Mouse (Mus musculus) forebrain, embryonic 14.5 days (tissue): ENCODE data around the gene Il17re. TPM values are rescaled to one million over a fixed set of nuclear protein-coding genes. Genes with fewer than 3 reads are reported as not detected.
A peak's percentile ranks its signal among the peaks of the same experiment; 100 is the strongest.

Experiments used
- ATAC-seq: fragments of 200-750 bp; cut with Nextera tagmentation; 2 replicates; pipeline ENCODE4 v1.8.0; 2017; ENCODE audit warnings: mild to moderate bottlenecking, moderate library complexity
- DNase-seq: peaks from one replicate; pipeline ENCODE4 v3.0.0-alpha.2; 2015; ENCODE audit warnings: low spot score
- H3K27ac ChIP-seq: fragments of 300-500 bp; sonication (generic); 2 replicates; pipeline ENCODE4 v1.5.1; 2014; ENCODE audit warnings: low read depth, mild to moderate bottlenecking, control low read depth, low read length, moderate library complexity
- H3K27me3 ChIP-seq: fragments of 300-500 bp; sonication (generic); replicated peaks from 2 replicates; pipeline ENCODE4 v1.6.1; 2014; ENCODE audit warnings: low read length, control low read depth, mixed read lengths; ENCODE audit not compliant: control insufficient read depth, insufficient read depth
- H3K36me3 ChIP-seq: fragments of 300-500 bp; sonication (generic); 2 replicates; pipeline ENCODE4 v1.6.1; 2014; ENCODE audit warnings: low read length, control low read depth; ENCODE audit not compliant: control insufficient read depth, insufficient read depth
- H3K4me1 ChIP-seq: fragments of 300-500 bp; sonication (generic); 2 replicates; pipeline ENCODE4 v1.6.1; 2014; ENCODE audit warnings: antibody characterized with exemption, low read length, control low read depth; ENCODE audit not compliant: control insufficient read depth, insufficient read depth
- H3K4me2 ChIP-seq: fragments of 300-500 bp; sonication (generic); 2 replicates; pipeline ENCODE4 v1.6.1; 2014; ENCODE audit warnings: mild to moderate bottlenecking, control low read depth, low read length
- H3K4me3 ChIP-seq: fragments of 300-500 bp; sonication (generic); 2 replicates; pipeline ENCODE4 v1.5.1; 2014; ENCODE audit warnings: low read depth, low read length, control low read depth
- H3K9ac ChIP-seq: fragments of 300-500 bp; sonication (generic); 2 replicates; pipeline ENCODE4 v1.6.1; 2014; ENCODE audit warnings: mild to moderate bottlenecking, low read length, control low read depth, moderate library complexity
- H3K9me3 ChIP-seq: fragments of 300-500 bp; sonication (generic); replicated peaks from 2 replicates; pipeline ENCODE4 v1.6.1; 2016; ENCODE audit warnings: low read length, control low read depth, mixed read lengths; ENCODE audit not compliant: control insufficient read depth
- WGBS: fragments of 180-500 bp; shearing (Covaris S2); extraction: QIAGEN DNeasy Blood & Tissue Kit; methylation state at CpG from one replicate; pipeline ENCODE4 v1.1.7; 2014; 5-methylcytosine and 5-hydroxymethylcytosine counted together
- polyA plus RNA-seq: library from polyadenylated mRNA; unstranded; fragments of >200 nt; fragmentation: Nextera tagmentation; extraction: Ambion mirVana; gene quantifications from 2 replicates; pipeline ENCODE4 v1.2.1, GENCODE M21; 2014

Gene Il17re
- polyA plus RNA-seq, 1 experiment from 2014 or later: not detected

- Histone ChIP-seq H3K9ac (no peak overlapping the region), H3K27me3 (peaks cover 14% of the 10 kb centered on the region; the same call in 1 of the 2 replicates)
Observed at GRCm38 (mm10) chr6:113473246-113473645, 15.0 kb downstream of the Il17re start.

DNA sequence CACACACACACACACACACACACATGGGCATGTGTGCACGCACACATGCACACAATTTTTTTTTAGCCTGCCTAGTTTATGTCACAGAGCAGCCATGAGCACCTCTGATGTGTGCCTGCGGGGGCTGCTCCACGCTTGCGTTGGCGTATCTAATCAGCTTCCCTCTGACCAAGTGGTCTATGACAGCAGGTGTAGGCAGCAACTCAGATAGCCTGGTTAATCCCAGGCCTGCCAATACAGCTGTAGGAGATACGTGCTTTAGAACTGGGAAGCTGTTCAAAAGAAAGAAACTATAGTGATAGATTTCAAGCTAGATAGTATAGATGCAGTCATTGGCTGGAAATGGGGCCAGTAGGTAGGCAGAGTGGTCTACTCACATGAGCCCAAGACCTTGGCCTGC lies 15.4 kb downstream of the Il17re start:
- 93% methylated on average over 6 of the region's 6 CpGs for WGBS
- Histone ChIP-seq H3K4me1 (no peaks in the 10 kb centered on the region), H3K4me3 (no peak overlapping the region), H3K27ac (no peak overlapping the region), H3K9ac (no peak overlapping the region), H3K36me3 (no peaks in the 10 kb centered on the region), H3K4me2 (no peak overlapping the region), H3K27me3 (peaks cover 14% of the 10 kb centered on the region; the same call in 1 of the 2 replicates), H3K9me3 (no peaks in the 10 kb centered on the region)
- no peak for ATAC-seq
- no peak for DNase-seq

More at GRCm38 (mm10) chr6:113473246-113473645, 15.0 kb downstream of the Il17re start:
- WGBS: 84% methylated on average over 2 of the region's 2 CpGs
- no peaks in the 10 kb centered on the region for H3K9me3 ChIP-seq
- no peaks in the 10 kb centered on the region for H3K36me3 ChIP-seq
- ATAC-seq (no peak), DNase-seq (no peak)
- H3K4me3 ChIP-seq: no peak overlapping the region
- no peaks in the 10 kb centered on the region for H3K4me1 ChIP-seq
- H3K27ac ChIP-seq: no peak overlapping the region
- H3K4me2 ChIP-seq: no peak overlapping the region

DNA sequence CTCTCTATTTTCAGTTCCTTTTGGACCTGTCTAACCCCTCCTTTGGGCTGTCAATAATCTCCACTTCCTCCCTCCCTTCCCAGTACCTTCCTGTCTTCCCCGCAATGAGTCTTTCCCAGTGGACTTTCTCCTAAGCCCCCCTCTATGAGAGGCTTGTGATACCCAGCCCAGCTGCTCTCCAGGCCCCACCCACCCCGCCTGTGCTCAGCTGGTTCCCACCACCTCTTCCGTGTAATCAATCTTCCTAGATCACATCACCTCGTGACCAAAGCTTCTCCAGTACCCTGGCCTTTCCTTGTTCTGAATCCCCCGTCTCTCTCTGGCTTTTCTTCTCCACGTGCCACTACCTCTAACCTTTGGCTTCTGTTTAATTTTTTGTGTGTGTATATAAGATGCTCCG lies 19.1 kb downstream of the Il17re start:
- Histone ChIP-seq H3K9ac (no peak overlapping the region), H3K4me1 (no peaks in the 10 kb centered on the region), H3K27ac (no peak overlapping the region), H3K36me3 (no peaks in the 10 kb centered on the region), H3K4me3 (no peak overlapping the region), H3K4me2 (no peak overlapping the region), H3K9me3 (no peaks in the 10 kb centered on the region), H3K27me3 (no peaks in the 10 kb centered on the region)
- 65% methylated on average over 7 of the region's 7 CpGs for WGBS
- ATAC-seq (no peak), DNase-seq (no peak)

DNA sequence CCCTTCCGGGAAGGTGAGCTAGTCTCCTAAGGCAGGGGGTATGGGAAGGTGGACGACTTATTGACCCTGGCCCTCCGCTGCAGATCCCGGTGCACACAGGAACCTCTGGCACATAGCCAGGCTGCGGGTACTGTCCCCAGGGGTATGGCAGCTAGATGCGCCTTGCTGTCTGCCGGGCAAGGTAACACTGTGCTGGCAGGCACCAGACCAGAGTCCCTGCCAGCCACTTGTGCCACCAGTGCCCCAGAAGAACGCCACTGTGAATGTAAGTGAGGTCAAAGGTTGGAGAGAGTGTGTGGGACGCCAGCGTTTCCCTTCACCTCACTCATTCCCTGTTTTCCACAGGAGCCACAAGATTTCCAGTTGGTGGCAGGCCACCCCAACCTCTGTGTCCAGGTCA lies 20.6 kb downstream of the Il17re start:
- Histone ChIP-seq H3K9ac (no peak overlapping the region), H3K36me3 (no peaks in the 10 kb centered on the region), H3K27me3 (no peaks in the 10 kb centered on the region), H3K4me2 (no peak overlapping the region), H3K9me3 (no peaks in the 10 kb centered on the region), H3K27ac (no peak overlapping the region), H3K4me1 (peaks cover 2% of the 10 kb centered on the region), H3K4me3 (no peak overlapping the region)
- WGBS: 85% methylated on average over 10 of the region's 10 CpGs
- DNase-seq (no peak), ATAC-seq (no peak)

DNA sequence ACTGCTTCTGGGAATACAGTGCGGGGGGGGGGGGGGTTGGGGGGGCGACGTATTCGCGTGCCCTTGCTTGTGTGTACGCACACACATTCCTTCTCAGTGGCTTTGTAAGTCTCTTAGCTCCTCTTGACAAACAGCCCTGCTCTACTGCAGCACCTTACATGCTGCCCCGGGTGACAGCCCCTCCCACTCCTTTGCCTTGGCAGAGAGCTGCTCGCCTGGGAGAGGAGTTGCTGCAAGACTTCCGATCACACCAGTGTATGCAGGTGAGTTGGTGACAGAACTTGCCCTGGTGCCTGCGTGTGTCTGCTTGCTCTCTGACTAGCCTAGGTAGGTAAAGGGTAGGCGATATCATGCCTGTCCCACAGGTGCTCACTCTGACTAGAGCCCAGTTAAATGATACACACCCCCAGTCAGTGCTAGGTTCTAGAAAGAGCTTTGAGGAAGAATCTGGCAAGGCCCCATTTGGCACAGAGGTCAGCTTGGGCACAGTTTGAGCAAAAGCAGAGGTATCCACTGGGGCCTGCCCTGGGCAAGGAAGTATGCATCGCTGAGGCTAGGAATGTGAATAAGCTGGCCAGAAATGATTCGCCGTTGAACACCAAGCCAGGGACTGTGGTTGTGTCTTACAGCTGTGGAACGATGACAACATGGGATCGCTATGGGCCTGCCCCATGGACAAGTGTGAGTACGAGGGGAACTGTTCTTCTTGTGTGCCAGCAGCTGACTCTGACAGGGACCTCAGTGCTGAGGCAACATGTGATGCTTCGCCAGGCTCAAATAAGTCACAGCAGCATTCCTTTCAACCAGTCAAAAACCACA lies 22.5 kb downstream of the Il17re start:
- Histone ChIP-seq H3K9ac (no peak overlapping the region), H3K9me3 (no peaks in the 10 kb centered on the region), H3K4me2 (no peak overlapping the region), H3K4me1 (peaks cover 7% of the 10 kb centered on the region), H3K4me3 (no peak overlapping the region), H3K27ac (no peak overlapping the region), H3K36me3 (0 out of 2 replicates have a peak, but pooled peaks cover under 1% of the 10 kb centered on the region), H3K27me3 (no peaks in the 10 kb centered on the region)
- ATAC-seq: no peak
- no peak for DNase-seq
- WGBS: 67% methylated on average over 18 of the region's 18 CpGs

DNA sequence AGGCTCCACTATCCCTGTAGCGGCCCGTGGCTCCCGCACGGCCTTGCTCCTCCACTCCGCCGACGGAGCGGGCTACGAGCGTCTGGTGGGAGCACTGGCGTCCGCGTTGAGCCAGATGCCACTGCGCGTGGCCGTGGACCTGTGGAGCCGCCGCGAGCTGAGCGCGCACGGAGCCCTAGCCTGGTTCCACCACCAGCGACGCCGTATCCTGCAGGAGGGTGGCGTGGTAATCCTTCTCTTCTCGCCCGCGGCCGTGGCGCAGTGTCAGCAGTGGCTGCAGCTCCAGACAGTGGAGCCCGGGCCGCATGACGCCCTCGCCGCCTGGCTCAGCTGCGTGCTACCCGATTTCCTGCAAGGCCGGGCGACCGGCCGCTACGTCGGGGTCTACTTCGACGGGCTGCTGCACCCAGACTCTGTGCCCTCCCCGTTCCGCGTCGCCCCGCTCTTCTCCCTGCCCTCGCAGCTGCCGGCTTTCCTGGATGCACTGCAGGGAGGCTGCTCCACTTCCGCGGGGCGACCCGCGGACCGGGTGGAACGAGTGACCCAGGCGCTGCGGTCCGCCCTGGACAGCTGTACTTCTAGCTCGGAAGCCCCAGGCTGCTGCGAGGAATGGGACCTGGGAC lies 24.3 kb downstream of the Il17re start:
- peak overlapping the region; percentile 75 for H3K9ac ChIP-seq
- 0 out of 2 replicates have a peak, but pooled peaks cover 6% of the 10 kb centered on the region for H3K36me3 ChIP-seq
- peak overlapping the region; percentile 76 for H3K4me2 ChIP-seq
- WGBS: under 1% methylated on average over 65 of the region's 65 CpGs
- H3K4me3 ChIP-seq: peak overlapping the region; percentile 70
- DNase-seq (peak; percentile 51), ATAC-seq (peak; percentile 52)
- no peaks in the 10 kb centered on the region for H3K9me3 ChIP-seq
- H3K27ac ChIP-seq: peak overlapping the region; percentile 85
- peaks cover 7% of the 10 kb centered on the region for H3K4me1 ChIP-seq
- H3K27me3 ChIP-seq: no peaks in the 10 kb centered on the region

- Histone ChIP-seq H3K4me1 (peaks cover 7% of the 10 kb centered on the region), H3K4me3 (peak within 1 kb of the TSS; percentile 70), H3K4me2 (peak within 1 kb of the TSS; percentile 76), H3K9me3 (no peaks in the 10 kb centered on the region), H3K27ac (peak within 1 kb of the TSS; percentile 85), H3K27me3 (no peaks in the 10 kb centered on the region), H3K36me3 (peaks cover 11% of the 10 kb centered on the region), H3K9ac (peak within 1 kb of the TSS; percentile 75)
- peak; percentile 97 for DNase-seq
- peak; percentile 97 for ATAC-seq
- 0% methylated on average over 26 of the region's 26 CpGs for WGBS
Observed at GRCm38 (mm10) chr6:113483100-113483615, 24.9 kb downstream of the Il17re start, which contains the start of gene Creld1. Gene Creld1 (plus strand): TSS chr6:113483297.

- H3K4me1 ChIP-seq: peaks cover 7% of the 10 kb centered on the region
- no peaks in the 10 kb centered on the region for H3K9me3 ChIP-seq
- peak overlapping the region; percentile 85 for H3K27ac ChIP-seq
- H3K4me2 ChIP-seq: peak overlapping the region; percentile 76
- H3K36me3 ChIP-seq: peaks cover 17% of the 10 kb centered on the region
- 7% methylated on average over 10 of the region's 10 CpGs for WGBS
- H3K9ac ChIP-seq: peak overlapping the region; percentile 75
- peak overlapping the region; percentile 70 for H3K4me3 ChIP-seq
- ATAC-seq (peak; percentile 54), DNase-seq (peak; percentile 49)
- no peaks in the 10 kb centered on the region for H3K27me3 ChIP-seq
Observed at GRCm38 (mm10) chr6:113483729-113484128, 25.4 kb downstream of the Il17re start.
